11 mouse cellular contexts compared by ENCODE assay signal in genomic region chr12:21260494-21261256, GRCm38 (mm10). TPM values are rescaled to one million over a fixed set of nuclear protein-coding genes. Genes with fewer than 3 reads are reported as not detected.
A peak's percentile ranks its signal among the peaks of the same experiment; 100 is the strongest.
DNase-seq lines count a peak whose midpoint lies in the region; ATAC-seq lines count a peak whose summit lies in the region.
"Had no signal": no experiment of that assay in that cellular context is flagged by ENCODE, and none has a peak within 500 bp of the region (broad histone marks: within the 10 kb centered on the region; RNA-seq: fewer than 3 reads in every experiment).

No protein-coding gene starts in this region.

- H3K9ac ChIP-seq in midbrain, embryonic 12.5 days (replicated peaks), result no peak overlapping the region
- no peak overlapping the region for H3K9ac ChIP-seq in midbrain, embryonic 15.5 days
- H3K9ac ChIP-seq: embryonic facial prominence, embryonic 15.5 days; lung, embryonic 15.5 days had no signal

- no peak overlapping the region for H3K27ac ChIP-seq in midbrain, embryonic 12.5 days (replicated peaks)
- H3K27ac ChIP-seq in midbrain, embryonic 15.5 days, result no peak overlapping the region
- H3K27ac ChIP-seq: embryonic facial prominence, embryonic 15.5 days; lung, embryonic 15.5 days had no signal

- H3K4me2 ChIP-seq in midbrain, embryonic 12.5 days (replicated peaks), result no peak overlapping the region
- no peak overlapping the region for H3K4me2 ChIP-seq in midbrain, embryonic 15.5 days
- H3K4me2 ChIP-seq: embryonic facial prominence, embryonic 15.5 days; lung, embryonic 15.5 days had no signal

- no peaks in the 10 kb centered on the region for H3K4me1 ChIP-seq in midbrain, embryonic 12.5 days
- no peaks in the 10 kb centered on the region for H3K4me1 ChIP-seq in midbrain, embryonic 15.5 days
- H3K4me1 ChIP-seq: embryonic facial prominence, embryonic 15.5 days; lung, embryonic 15.5 days had no signal

- no peaks in the 10 kb centered on the region for H3K27me3 ChIP-seq in midbrain, embryonic 12.5 days
- no peaks in the 10 kb centered on the region for H3K27me3 ChIP-seq in midbrain, embryonic 15.5 days (replicated peaks)
- H3K27me3 ChIP-seq: embryonic facial prominence, embryonic 15.5 days; lung, embryonic 15.5 days; Patski had no signal

- no peak overlapping the region for H3K4me3 ChIP-seq in midbrain, embryonic 12.5 days
- no peak overlapping the region for H3K4me3 ChIP-seq in midbrain, embryonic 15.5 days
- H3K4me3 ChIP-seq: embryonic facial prominence, embryonic 15.5 days; lung, embryonic 15.5 days had no signal

- peak; percentile 68; the same call in 1 of the 2 replicates for ATAC-seq in frontal cortex, adult (ENCODE audit: low TSS enrichment)
- ATAC-seq in midbrain, embryonic 12.5 days (ENCODE audit: low FRiP score, low read depth), result 0 out of 2 replicates have a peak, but pooled peaks have one; percentile 34
- ATAC-seq in midbrain, embryonic 15.5 days (replicated peaks), result no peak
- peak; percentile 60; the same call in 1 of the 2 replicates for ATAC-seq in erythroid progenitor cell, adult 5-6 weeks (replicated peaks; ENCODE audit: low FRiP score, poor library complexity, severe bottlenecking)
- ATAC-seq in granulocyte monocyte progenitor cell, adult 5-6 weeks (replicated peaks; ENCODE audit: poor library complexity, severe bottlenecking), result no peak; the same call in 1 of the 2 replicates
- ATAC-seq: Patski had no signal

- peaks cover 88% of the 10 kb centered on the region for H3K36me3 ChIP-seq in midbrain, embryonic 12.5 days
- H3K36me3 ChIP-seq in midbrain, embryonic 15.5 days (replicated peaks), result peaks cover 11% of the 10 kb centered on the region; the same call in 1 of the 2 replicates

- DNase-seq in frontal cortex, postnatal 25 days (ENCODE audit: low spot score in 2 of 2), result no peak
- DNase-seq in thymus, postnatal 25 days, result peak; percentile 35
- DNase-seq in c-Kit-positive CD71-positive TER-119-positive erythroid progenitor cells, embryonic 14.5 days (ENCODE audit: low spot score), result no peak

- no peaks in the 10 kb centered on the region for H3K9me3 ChIP-seq in midbrain, embryonic 12.5 days
- no peaks in the 10 kb centered on the region for H3K9me3 ChIP-seq in midbrain, embryonic 15.5 days
- H3K9me3 ChIP-seq: embryonic facial prominence, embryonic 15.5 days; lung, embryonic 15.5 days had no signal

- WGBS in midbrain, embryonic 12.5 days, result 96% methylated on average over 6 of the region's 6 CpGs
- 95% methylated on average over 6 of the region's 6 CpGs for WGBS in midbrain, embryonic 15.5 days

RNA-seq across cellular contexts. Expression of gene Cpsf3, which starts 24.5 kb away (rescaled TPM):
- 128 and 131 TPM in 2 replicates for polyA plus RNA-seq in midbrain, embryonic 12.5 days (2016; fragmentation: Nextera tagmentation; extraction: Ambion mirVana)
- polyA plus RNA-seq in midbrain, embryonic 15.5 days (2015; fragmentation: Nextera tagmentation; extraction: Ambion mirVana), result 94.6 and 101 TPM in 2 replicates
- 13.7 and 68.3 TPM in 2 replicates for total RNA-seq in erythroid progenitor cell, adult 5-6 weeks (2015; ENCODE audit: low replicate concordance)
- total RNA-seq in erythroid progenitor cell, adult 5-6 weeks (2017; ENCODE audit: low replicate concordance), result 15.6 and 17.2 TPM in 2 replicates
- 123 and 125 TPM in 2 replicates for total RNA-seq in granulocyte monocyte progenitor cell, adult 5-6 weeks (2014; fragmentation: Nextera tagmentation)
- total RNA-seq in granulocyte monocyte progenitor cell, adult 5-6 weeks (2017), result 100 and 103 TPM in 2 replicates

RNA-seq across cellular contexts. Expression of gene Itgb1bp1, which starts 25.4 kb away (rescaled TPM):
- 38.5 and 43.8 TPM in 2 replicates for polyA plus RNA-seq in midbrain, embryonic 12.5 days (2016; fragmentation: Nextera tagmentation; extraction: Ambion mirVana)
- 32.5 and 34.0 TPM in 2 replicates for polyA plus RNA-seq in midbrain, embryonic 15.5 days (2015; fragmentation: Nextera tagmentation; extraction: Ambion mirVana)
- total RNA-seq in erythroid progenitor cell, adult 5-6 weeks (2015; ENCODE audit: low replicate concordance), result 14.4 and 15.1 TPM in 2 replicates
- 11.8 and 15.7 TPM in 2 replicates for total RNA-seq in erythroid progenitor cell, adult 5-6 weeks (2017; ENCODE audit: low replicate concordance)
- 32.0 and 33.8 TPM in 2 replicates for total RNA-seq in granulocyte monocyte progenitor cell, adult 5-6 weeks (2014; fragmentation: Nextera tagmentation)
- 32.7 and 40.8 TPM in 2 replicates for total RNA-seq in granulocyte monocyte progenitor cell, adult 5-6 weeks (2017)

RNA-seq across cellular contexts. Expression of gene Iah1, which starts 55.5 kb away (rescaled TPM):
- 48.8 TPM in 2 replicates for polyA plus RNA-seq in midbrain, embryonic 12.5 days (2016; fragmentation: Nextera tagmentation; extraction: Ambion mirVana)
- polyA plus RNA-seq in midbrain, embryonic 15.5 days (2015; fragmentation: Nextera tagmentation; extraction: Ambion mirVana), result 27.2 and 27.8 TPM in 2 replicates
- total RNA-seq in erythroid progenitor cell, adult 5-6 weeks (2015; ENCODE audit: low replicate concordance), result 15.1 and 20.9 TPM in 2 replicates
- 9.2 and 16.3 TPM in 2 replicates for total RNA-seq in erythroid progenitor cell, adult 5-6 weeks (2017; ENCODE audit: low replicate concordance)
- 39.0 and 46.8 TPM in 2 replicates for total RNA-seq in granulocyte monocyte progenitor cell, adult 5-6 weeks (2014; fragmentation: Nextera tagmentation)
- total RNA-seq in granulocyte monocyte progenitor cell, adult 5-6 weeks (2017), result 27.1 and 34.6 TPM in 2 replicates

Comparison
In these comparisons a context has a peak if more than half of its experiments do, and no peak if none do; other contexts are left out.
1. ATAC-seq: peak in frontal cortex, adult (single experiment), midbrain, embryonic 12.5 days (single experiment) and erythroid progenitor cell, adult 5-6 weeks (single experiment); none in midbrain, embryonic 15.5 days (single experiment) and granulocyte monocyte progenitor cell, adult 5-6 weeks (single experiment).